Mouse (Mus musculus): Measurements from ENCODE around the gene Tmem59. TPM values are rescaled to one million over a fixed set of nuclear protein-coding genes. Genes with fewer than 3 reads are reported as not detected.

Gene Tmem59
- polyA plus RNA-seq, 1 experiment from 2014 or later, result 390 TPM

DNA sequence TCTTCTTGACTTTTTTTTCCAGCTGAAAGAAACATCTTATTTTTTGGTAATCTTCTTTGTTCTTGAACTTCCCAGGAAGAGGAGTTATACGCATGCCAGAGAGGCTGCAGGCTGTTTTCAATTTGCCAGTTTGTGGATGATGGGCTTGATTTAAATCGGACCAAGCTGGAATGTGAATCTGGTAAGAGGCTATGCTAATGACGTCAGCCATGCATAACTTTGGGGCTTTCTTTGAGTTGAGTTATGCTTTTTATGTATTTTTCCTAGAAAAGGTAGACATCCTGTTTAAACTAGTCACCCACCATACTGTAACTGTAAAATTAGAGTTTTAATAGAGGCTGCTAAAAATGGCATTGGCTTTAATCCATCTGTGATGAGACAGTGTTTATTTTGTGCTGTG is 7.5 kb downstream of the Tmem59 start:
- H3K9ac ChIP-seq (ENCODE audit: low read depth, low read length), result no peak overlapping the region
- H3K4me1 ChIP-seq (replicated peaks; ENCODE audit: control insufficient read depth, insufficient read depth, low read length), result no peaks in the 10 kb centered on the region
- no peaks in the 10 kb centered on the region for H3K27me3 ChIP-seq (ENCODE audit: control insufficient read depth, insufficient read depth, low read length)
- no peak for ATAC-seq (ENCODE audit: low FRiP score)
- H3K27ac ChIP-seq (ENCODE audit: low read depth, low read length), result no peak overlapping the region
- DNase-seq (ENCODE audit: low spot score), result no peak
- no peak overlapping the region for H3K4me3 ChIP-seq (ENCODE audit: low read depth, low read length)
- H3K9me3 ChIP-seq (ENCODE audit: control insufficient read depth, low read length), result no peaks in the 10 kb centered on the region
- WGBS, result 76% methylated on average over 3 of the region's 3 CpGs
- H3K36me3 ChIP-seq (ENCODE audit: control insufficient read depth, insufficient read depth, low read length), result peaks cover 3% of the 10 kb centered on the region; the same call in 1 of the 2 replicates
- H3K4me2 ChIP-seq (replicated peaks; ENCODE audit: low read depth, low read length), result no peak overlapping the region

DNA sequence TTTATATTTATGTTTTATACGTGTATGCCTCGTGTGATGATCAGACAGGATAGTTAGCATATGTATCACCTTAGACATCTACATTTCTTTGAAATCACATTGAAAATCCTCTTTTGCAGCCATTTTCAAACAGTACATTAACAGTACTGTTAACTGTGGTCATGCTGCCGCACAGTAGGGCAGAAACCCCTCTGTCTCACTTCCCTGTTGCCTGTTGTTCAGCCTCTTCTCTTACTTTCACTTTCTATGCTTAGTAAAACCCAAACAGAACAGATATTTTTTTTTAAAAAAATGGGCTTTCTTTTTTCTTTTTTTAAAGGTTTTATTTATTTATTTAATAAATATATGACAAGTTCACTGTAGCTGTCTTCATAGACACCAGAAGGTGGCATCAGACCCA is 15.6 kb downstream of the Tmem59 start:
- Histone ChIP-seq H3K36me3 (ENCODE audit: control insufficient read depth, insufficient read depth, low read length) (peaks cover 11% of the 10 kb centered on the region; the same call in 1 of the 2 replicates), H3K4me1 (replicated peaks; ENCODE audit: control insufficient read depth, insufficient read depth, low read length) (no peaks in the 10 kb centered on the region), H3K9ac (ENCODE audit: low read depth, low read length) (no peak overlapping the region), H3K4me3 (ENCODE audit: low read depth, low read length) (no peak overlapping the region), H3K4me2 (replicated peaks; ENCODE audit: low read depth, low read length) (no peak overlapping the region), H3K27ac (ENCODE audit: low read depth, low read length) (no peak overlapping the region), H3K27me3 (ENCODE audit: control insufficient read depth, insufficient read depth, low read length) (no peaks in the 10 kb centered on the region), H3K9me3 (ENCODE audit: control insufficient read depth, low read length) (no peaks in the 10 kb centered on the region)
- DNase-seq (ENCODE audit: low spot score), result no peak
- WGBS, result 96% methylated on average over 3 of the region's 3 CpGs
- no peak for ATAC-seq (ENCODE audit: low FRiP score)

DNA sequence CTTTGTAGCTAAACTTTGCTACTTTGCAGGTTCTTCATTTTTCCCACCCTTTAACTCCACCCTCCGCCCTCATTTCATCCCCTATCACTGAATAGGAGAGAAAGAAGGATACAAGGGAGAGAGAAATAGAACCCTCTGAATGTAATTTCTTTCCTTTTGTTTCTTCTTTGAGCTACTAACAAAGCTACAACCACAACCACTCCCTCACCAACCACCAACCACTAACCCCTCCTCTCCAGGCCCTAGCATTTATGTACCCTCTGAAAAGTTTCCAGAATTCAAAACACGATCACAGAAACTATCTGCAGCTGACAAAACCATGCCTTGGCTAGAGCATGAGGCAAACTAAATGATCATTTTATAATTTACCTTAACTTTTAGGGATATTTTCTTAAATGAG is 18.3 kb downstream of the Tmem59 start:
- Histone ChIP-seq H3K4me1 (replicated peaks; ENCODE audit: control insufficient read depth, insufficient read depth, low read length) (no peaks in the 10 kb centered on the region), H3K27me3 (ENCODE audit: control insufficient read depth, insufficient read depth, low read length) (no peaks in the 10 kb centered on the region), H3K9ac (ENCODE audit: low read depth, low read length) (no peak overlapping the region), H3K9me3 (ENCODE audit: control insufficient read depth, low read length) (no peaks in the 10 kb centered on the region), H3K4me2 (replicated peaks; ENCODE audit: low read depth, low read length) (no peak overlapping the region), H3K27ac (ENCODE audit: low read depth, low read length) (no peak overlapping the region), H3K4me3 (ENCODE audit: low read depth, low read length) (no peak overlapping the region), H3K36me3 (ENCODE audit: control insufficient read depth, insufficient read depth, low read length) (peaks cover 14% of the 10 kb centered on the region; the same call in 1 of the 2 replicates)
- ATAC-seq (ENCODE audit: low FRiP score) (no peak), DNase-seq (ENCODE audit: low spot score) (no peak)
- WGBS, result 98% methylated on average over 2 of the region's 2 CpGs

DNA sequence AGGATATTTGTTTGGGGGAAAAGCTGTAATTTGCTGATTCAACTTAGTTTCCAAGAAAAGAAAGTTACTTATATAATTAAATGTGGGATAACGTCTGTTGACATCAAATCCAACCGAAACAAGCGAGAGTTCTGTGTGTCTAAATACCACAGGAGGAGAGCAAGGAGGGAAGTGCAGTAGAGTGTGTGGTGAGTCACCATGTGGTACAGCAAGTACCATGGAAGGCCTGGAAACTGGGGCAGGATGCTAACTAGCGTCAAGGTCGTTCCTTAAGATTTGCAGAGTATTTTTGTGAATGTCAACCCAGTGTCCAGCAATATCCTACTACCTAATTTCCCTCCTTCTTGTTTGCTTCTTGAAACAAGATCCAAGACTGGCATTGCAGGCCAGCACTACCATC is 19.9 kb downstream of the Tmem59 start:
- H3K27ac ChIP-seq (ENCODE audit: low read depth, low read length), result no peak overlapping the region
- DNase-seq (ENCODE audit: low spot score) (no peak), ATAC-seq (ENCODE audit: low FRiP score) (no peak)
- H3K4me2 ChIP-seq (replicated peaks; ENCODE audit: low read depth, low read length), result no peak overlapping the region
- no peaks in the 10 kb centered on the region for H3K9me3 ChIP-seq (ENCODE audit: control insufficient read depth, low read length)
- H3K4me3 ChIP-seq (ENCODE audit: low read depth, low read length), result no peak overlapping the region
- no peaks in the 10 kb centered on the region for H3K27me3 ChIP-seq (ENCODE audit: control insufficient read depth, insufficient read depth, low read length)
- 97% methylated on average over 5 of the region's 5 CpGs for WGBS
- H3K9ac ChIP-seq (ENCODE audit: low read depth, low read length), result no peak overlapping the region
- peaks cover 13% of the 10 kb centered on the region; the same call in 1 of the 2 replicates for H3K36me3 ChIP-seq (ENCODE audit: control insufficient read depth, insufficient read depth, low read length)
- H3K4me1 ChIP-seq (replicated peaks; ENCODE audit: control insufficient read depth, insufficient read depth, low read length), result no peaks in the 10 kb centered on the region

DNA sequence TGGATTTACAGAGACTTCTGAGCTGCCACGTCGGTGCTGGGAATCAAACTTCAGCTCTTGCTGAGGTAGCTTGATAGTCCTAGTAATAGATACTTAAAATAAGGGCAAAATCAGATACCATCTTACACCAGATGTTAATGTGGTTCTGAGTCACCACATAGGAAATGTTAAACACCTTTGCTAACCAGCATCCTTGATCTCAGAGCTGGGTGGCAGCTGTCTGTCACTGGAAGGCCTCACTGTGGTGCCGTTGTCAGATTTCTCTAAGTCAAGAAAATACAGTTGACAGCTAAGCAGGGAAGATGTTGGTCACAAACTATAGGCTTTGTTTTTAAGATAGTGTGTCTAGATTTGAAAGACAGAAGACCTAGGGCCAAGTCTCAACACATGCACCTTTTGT is 23.6 kb downstream of the Tmem59 start:
- Histone ChIP-seq H3K36me3 (ENCODE audit: control insufficient read depth, insufficient read depth, low read length) (peaks cover 13% of the 10 kb centered on the region; the same call in 1 of the 2 replicates), H3K4me2 (replicated peaks; ENCODE audit: low read depth, low read length) (no peak overlapping the region), H3K4me3 (ENCODE audit: low read depth, low read length) (no peak overlapping the region), H3K9ac (ENCODE audit: low read depth, low read length) (no peak overlapping the region), H3K27ac (ENCODE audit: low read depth, low read length) (no peak overlapping the region), H3K4me1 (replicated peaks; ENCODE audit: control insufficient read depth, insufficient read depth, low read length) (no peaks in the 10 kb centered on the region), H3K27me3 (ENCODE audit: control insufficient read depth, insufficient read depth, low read length) (no peaks in the 10 kb centered on the region), H3K9me3 (ENCODE audit: control insufficient read depth, low read length) (no peaks in the 10 kb centered on the region)
- DNase-seq (ENCODE audit: low spot score) (no peak), ATAC-seq (ENCODE audit: low FRiP score) (no peak)
- WGBS, result 95% methylated on average over 3 of the region's 3 CpGs

DNA sequence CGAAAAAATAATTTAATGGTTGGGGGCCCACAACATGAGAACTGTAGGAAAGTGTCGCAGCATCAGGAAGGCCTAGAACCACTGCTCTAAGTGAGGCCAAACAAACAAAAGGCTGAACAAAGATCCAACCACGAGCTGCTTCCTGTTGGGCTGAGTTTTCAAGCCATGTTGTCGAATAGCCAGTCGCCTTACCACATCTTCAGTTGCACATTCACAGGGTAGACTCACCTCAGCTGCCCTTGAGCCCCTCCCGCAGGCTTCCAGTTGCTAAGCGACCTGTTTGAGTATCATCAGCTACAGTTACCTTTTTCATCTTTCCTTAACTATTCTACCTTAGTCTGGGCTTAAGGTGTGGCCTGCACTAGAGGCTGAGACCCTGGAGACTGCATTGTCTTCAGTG is 24.8 kb downstream of the Tmem59 start:
- ATAC-seq (ENCODE audit: low FRiP score) (no peak), DNase-seq (ENCODE audit: low spot score) (no peak)
- H3K36me3 ChIP-seq (ENCODE audit: control insufficient read depth, insufficient read depth, low read length), result peaks cover 10% of the 10 kb centered on the region; the same call in 1 of the 2 replicates
- H3K4me3 ChIP-seq (ENCODE audit: low read depth, low read length), result no peak overlapping the region
- H3K27me3 ChIP-seq (ENCODE audit: control insufficient read depth, insufficient read depth, low read length), result no peaks in the 10 kb centered on the region
- H3K27ac ChIP-seq (ENCODE audit: low read depth, low read length), result no peak overlapping the region
- H3K9ac ChIP-seq (ENCODE audit: low read depth, low read length), result no peak overlapping the region
- no peaks in the 10 kb centered on the region for H3K4me1 ChIP-seq (replicated peaks; ENCODE audit: control insufficient read depth, insufficient read depth, low read length)
- H3K9me3 ChIP-seq (ENCODE audit: control insufficient read depth, low read length), result no peaks in the 10 kb centered on the region
- WGBS, result 90% methylated on average over 7 of the region's 7 CpGs
- H3K4me2 ChIP-seq (replicated peaks; ENCODE audit: low read depth, low read length), result no peak overlapping the region

DNA sequence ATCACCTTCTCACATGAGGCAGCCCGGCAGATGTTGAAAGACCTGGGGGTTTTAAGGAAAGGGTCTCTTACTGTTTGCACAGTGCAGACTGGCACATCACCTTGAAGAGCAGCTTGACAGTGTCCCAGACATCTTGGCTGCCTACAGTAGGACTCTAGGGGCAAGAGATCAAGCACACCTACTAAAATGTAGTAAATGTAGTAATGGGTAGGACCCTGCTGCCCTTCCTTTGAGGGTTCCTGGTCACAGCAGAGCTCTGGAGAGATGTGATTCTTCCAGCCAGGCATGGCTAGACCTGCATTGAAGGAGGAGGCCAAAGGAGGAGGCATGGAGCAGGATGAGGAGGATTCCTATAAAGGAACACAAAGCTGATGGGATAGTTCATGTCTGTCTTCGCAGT is 28.8 kb downstream of the Tmem59 start:
- DNase-seq (ENCODE audit: low spot score), result no peak
- ATAC-seq (ENCODE audit: low FRiP score), result no peak
- Histone ChIP-seq H3K4me3 (ENCODE audit: low read depth, low read length) (no peak overlapping the region), H3K9me3 (ENCODE audit: control insufficient read depth, low read length) (no peaks in the 10 kb centered on the region), H3K4me2 (replicated peaks; ENCODE audit: low read depth, low read length) (no peak overlapping the region), H3K36me3 (ENCODE audit: control insufficient read depth, insufficient read depth, low read length) (0 out of 2 replicates have a peak, but pooled peaks cover 2% of the 10 kb centered on the region), H3K9ac (ENCODE audit: low read depth, low read length) (no peak overlapping the region), H3K27ac (ENCODE audit: low read depth, low read length) (no peak overlapping the region), H3K27me3 (ENCODE audit: control insufficient read depth, insufficient read depth, low read length) (no peaks in the 10 kb centered on the region), H3K4me1 (replicated peaks; ENCODE audit: control insufficient read depth, insufficient read depth, low read length) (no peaks in the 10 kb centered on the region)
- 95% methylated on average over 2 of the region's 2 CpGs for WGBS

DNA sequence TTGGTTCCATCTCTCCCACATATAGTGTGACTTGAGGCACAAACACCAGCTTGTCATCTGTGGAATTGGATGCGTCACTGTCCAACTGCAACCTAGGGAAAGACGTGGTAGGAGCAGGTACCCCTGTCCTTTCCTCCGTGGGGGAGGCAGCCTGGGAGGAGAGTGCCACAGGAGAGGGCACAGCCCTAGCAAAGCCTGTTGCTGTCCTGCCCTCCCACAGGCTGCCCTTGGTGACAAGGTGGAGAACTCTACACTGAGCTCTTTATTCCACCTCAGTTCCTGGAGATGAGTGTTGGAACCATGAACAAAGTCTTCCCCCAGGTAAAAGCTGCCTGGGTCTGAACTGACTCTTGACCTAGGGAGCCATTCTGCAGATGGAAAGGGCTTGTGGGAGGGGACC is 30.7 kb downstream of the Tmem59 start, which contains the start of gene Ldlrad1:
TSS of gene Ldlrad1 (plus strand) at position 301 of the 400 bp plus-strand sequence.
- no peak within 1 kb of the TSS for H3K27ac ChIP-seq (ENCODE audit: low read depth, low read length)
- H3K4me2 ChIP-seq (replicated peaks; ENCODE audit: low read depth, low read length), result no peak within 1 kb of the TSS
- DNase-seq (ENCODE audit: low spot score), result no peak
- H3K9me3 ChIP-seq (ENCODE audit: control insufficient read depth, low read length), result no peaks in the 10 kb centered on the region
- H3K36me3 ChIP-seq (ENCODE audit: control insufficient read depth, insufficient read depth, low read length), result 0 out of 2 replicates have a peak, but pooled peaks cover 2% of the 10 kb centered on the region
- H3K27me3 ChIP-seq (ENCODE audit: control insufficient read depth, insufficient read depth, low read length), result no peaks in the 10 kb centered on the region
- no peak for ATAC-seq (ENCODE audit: low FRiP score)
- 85% methylated on average over 3 of the region's 3 CpGs for WGBS
- H3K4me1 ChIP-seq (replicated peaks; ENCODE audit: control insufficient read depth, insufficient read depth, low read length), result no peaks in the 10 kb centered on the region
- H3K9ac ChIP-seq (ENCODE audit: low read depth, low read length), result no peak within 1 kb of the TSS
- H3K4me3 ChIP-seq (ENCODE audit: low read depth, low read length), result no peak within 1 kb of the TSS

DNA sequence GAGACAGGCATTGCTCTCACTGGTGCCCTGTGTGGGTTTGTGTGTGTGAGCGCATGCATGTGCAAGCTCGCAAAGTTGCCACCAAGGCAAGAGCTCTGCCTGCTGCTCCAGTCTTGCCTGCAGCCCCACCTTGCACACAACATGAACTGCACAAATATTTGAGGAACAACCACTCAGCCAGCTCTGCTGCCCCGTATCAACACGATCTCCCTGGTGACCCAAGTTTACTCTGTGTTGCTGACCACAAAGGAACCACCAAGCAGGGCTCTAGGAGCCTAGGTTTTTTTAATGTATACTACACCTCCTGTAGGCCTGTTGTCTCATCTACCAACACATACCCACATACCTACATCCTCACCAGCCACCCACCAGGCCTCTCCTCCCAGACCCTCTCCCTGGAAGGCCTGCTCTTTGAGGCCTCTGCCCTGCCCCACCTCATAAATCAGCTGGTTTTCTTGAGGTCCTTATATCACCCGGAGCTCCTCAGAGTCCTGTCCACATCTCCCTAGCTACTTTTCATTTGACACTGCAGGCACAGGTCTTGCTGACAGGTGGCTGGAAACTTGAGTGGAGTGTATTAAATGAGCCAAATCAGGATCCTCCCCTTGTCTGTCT is 32.4 kb downstream of the Tmem59 start:
- Histone ChIP-seq H3K27ac (ENCODE audit: low read depth, low read length) (no peak overlapping the region), H3K4me1 (replicated peaks; ENCODE audit: control insufficient read depth, insufficient read depth, low read length) (no peaks in the 10 kb centered on the region), H3K4me3 (ENCODE audit: low read depth, low read length) (no peak overlapping the region), H3K27me3 (ENCODE audit: control insufficient read depth, insufficient read depth, low read length) (no peaks in the 10 kb centered on the region), H3K9ac (ENCODE audit: low read depth, low read length) (no peak overlapping the region), H3K4me2 (replicated peaks; ENCODE audit: low read depth, low read length) (no peak overlapping the region), H3K36me3 (ENCODE audit: control insufficient read depth, insufficient read depth, low read length) (0 out of 2 replicates have a peak, but pooled peaks cover 2% of the 10 kb centered on the region), H3K9me3 (ENCODE audit: control insufficient read depth, low read length) (no peaks in the 10 kb centered on the region)
- ATAC-seq (ENCODE audit: low FRiP score), result no peak
- 88% methylated on average over 5 of the region's 5 CpGs for WGBS
- DNase-seq (ENCODE audit: low spot score), result no peak

Measured in hindbrain, embryonic 11.5 days (tissue).